Mouse (Mus musculus) frontal cortex, adult (tissue): ENCODE measurements around the gene Raver1.

Experiments
- ATAC-seq: cut with Nextera tagmentation; 2 replicates; pipeline ENCODE4 v1.9.2; 2017; ENCODE audit warnings: mild to moderate bottlenecking, moderate library complexity, mixed read lengths; ENCODE audit not compliant: low TSS enrichment

Raver1 gene

DNA sequence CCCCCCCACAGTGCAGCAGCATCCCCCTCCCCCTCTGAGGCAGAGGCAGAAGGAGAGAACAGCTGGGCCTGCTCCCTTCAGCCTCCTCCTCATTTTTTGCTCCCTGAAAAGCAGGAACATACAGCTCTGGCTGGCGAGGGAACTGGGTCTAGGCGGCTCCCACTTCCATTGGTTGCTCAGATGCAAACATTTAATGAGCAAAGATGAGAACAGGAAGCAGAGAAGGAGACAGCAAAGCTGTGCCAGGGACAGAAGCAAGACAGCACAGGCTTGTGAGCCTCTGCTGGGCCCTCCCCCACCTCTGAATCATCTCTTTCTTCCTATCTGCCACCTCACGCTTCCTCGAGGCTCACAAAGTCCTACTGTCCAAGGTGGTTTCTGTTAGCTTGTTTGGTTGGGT, 50.5 kb downstream of the Raver1 start:
- ATAC-seq, result peak; percentile 91

DNA sequence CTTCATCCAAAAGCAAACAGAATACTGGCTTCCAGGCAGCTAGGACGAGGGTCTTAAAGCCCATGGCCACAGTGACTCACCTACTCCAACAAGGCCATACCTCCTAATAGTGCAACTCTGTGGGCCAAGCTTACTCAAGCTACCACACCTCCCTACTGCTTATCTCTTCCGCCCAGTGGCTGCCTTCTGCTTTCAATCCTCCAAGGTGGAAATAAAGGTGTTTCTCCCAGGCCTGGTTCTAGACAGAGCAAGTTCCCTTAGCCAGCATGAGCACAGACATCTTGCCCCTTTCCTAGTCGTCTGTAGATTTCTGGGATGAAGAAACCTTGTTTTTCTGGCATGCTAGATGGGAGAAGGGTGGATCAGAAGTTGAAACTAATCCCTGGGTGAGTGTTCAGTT, 52.0 kb downstream of the Raver1 start:
- ATAC-seq, result no peak

DNA sequence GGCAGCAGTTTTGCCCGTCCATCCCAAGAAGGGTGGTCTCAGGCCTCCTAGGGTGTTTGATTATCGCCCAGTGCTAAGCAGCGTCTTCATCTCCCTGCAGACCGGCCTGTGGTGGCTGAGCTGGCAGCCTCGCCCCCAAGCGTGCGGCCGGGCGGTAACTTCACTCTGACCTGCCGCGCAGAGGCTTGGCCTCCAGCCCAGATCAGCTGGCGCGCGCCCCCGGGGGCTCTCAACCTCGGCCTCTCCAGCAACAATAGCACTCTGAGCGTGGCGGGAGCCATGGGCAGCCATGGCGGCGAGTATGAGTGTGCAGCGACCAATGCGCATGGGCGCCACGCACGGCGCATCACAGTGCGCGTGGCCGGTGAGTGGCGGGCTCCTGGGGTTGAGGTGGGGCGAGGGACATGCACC, 54.3 kb downstream of the Raver1 start:
- no peak for ATAC-seq

DNA sequence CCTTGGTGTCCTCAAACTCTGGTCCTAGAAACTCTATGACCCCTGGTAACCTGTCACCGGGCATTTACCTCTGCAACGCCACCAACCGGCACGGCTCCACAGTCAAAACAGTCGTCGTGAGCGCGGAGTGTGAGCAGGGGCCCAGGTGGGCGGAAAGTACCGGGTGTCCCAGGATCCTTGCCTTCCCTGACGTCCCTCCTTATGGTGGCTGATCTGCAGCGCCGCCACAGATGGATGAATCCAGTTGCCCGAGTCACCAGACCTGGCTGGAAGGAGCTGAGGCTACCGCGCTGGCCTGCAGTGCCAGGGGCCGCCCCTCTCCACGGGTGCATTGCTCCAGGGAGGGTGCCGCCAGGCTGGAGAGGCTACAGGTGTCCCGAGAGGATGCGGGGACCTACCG, 55.1 kb downstream of the Raver1 start:
- no peak for ATAC-seq

DNA sequence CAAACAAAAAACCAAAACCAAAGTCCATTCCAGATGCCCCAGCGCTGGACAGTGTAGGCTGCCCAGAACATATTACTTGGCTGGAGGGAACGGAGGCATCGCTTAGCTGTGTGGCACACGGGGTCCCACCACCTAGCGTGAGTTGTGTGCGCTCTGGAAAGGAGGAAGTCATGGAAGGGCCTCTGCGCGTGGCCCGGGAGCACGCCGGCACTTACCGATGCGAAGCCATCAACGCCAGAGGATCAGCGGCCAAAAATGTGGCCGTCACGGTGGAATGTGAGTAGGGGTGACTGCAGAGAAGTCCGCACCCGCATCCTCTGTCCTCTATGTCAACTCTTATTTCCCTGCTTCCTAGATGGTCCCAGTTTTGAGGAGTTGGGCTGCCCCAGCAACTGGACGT, 55.6 kb downstream of the Raver1 start:
- ATAC-seq, result no peak

DNA sequence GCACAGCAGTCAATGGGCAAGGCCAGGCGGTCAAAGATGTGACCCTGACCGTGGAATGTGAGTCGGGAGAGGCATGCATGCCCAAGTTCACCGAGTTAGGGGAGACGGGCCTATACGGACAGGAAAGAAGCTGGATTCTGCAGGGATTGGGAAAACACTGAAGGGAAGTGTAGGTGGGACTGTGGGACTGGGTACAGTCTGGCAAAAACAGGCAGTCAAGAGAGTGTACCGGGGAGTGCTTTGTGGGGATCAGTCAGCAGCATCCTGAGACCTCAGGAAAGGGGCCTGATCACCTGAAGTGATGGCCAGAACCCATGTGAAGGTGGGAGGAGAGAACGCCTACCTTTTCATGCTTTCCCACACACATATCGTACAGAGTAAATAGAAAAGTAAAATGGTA, 56.2 kb downstream of the Raver1 start:
- no peak for ATAC-seq

DNA sequence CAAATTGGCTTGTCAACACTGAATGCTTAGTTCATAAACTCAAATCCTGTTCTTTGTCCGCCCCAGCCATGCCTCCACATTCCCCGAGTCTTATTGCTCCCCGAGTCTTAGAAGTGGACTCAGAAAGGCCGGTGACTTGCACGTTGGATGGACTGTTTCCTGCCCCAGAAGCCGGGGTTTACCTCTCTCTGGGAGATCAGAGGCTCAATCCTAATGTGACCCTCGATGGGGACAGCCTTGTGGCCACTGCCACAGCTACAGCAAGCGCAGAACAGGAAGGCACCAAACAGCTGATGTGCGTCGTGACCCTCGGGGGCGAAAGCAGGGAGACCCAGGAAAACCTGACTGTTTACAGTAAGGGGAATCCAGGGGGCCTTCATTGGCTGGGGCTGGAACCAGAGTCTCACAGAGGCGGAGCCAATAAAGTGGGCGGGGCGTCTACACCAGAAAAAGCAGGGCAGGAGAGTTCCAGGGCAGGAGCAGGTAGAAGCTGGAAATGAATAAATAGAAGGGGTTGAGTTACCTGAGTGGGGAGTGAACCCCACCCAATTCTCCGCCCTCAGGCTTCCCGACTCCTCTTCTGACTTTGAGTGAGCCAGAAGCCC, 57.2 kb downstream of the Raver1 start:
- no peak for ATAC-seq

DNA sequence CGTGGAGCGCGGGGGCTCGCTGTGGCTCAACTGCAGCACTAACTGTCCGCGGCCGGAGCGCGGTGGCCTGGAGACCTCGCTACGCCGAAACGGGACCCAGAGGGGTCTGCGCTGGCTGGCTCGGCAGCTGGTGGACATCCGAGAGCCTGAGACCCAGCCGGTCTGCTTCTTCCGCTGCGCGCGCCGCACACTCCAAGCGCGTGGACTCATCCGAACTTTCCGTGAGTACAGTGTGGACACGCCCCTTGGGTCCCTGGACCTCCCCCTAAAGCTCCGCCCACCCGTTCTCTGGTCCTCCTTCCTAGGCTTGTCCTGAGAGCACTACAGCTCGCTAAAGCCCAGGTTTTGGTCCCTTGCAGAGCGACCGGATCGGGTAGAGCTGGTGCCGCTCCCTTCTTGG, 58.7 kb downstream of the Raver1 start:
- no peak for ATAC-seq

DNA sequence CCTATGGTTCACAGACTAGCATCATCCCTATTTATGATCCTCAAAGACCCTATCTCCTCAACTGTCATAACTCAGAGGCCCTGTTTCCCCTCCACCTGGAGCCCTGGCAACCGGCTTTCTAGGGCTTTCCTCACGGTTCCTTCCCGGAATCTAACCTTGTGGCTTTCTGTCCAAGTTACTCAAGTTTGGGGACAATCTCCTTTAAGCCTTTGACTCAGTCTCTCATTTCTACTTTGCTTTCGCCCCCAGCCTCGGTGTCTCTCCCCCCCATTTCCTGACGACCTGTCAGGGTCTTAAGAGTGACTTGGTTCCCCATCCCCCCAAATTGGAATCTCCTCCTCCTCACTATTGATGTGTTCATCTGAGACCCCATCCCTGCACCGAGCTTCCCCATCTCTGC, 59.3 kb downstream of the Raver1 start:
- no peak for ATAC-seq

DNA sequence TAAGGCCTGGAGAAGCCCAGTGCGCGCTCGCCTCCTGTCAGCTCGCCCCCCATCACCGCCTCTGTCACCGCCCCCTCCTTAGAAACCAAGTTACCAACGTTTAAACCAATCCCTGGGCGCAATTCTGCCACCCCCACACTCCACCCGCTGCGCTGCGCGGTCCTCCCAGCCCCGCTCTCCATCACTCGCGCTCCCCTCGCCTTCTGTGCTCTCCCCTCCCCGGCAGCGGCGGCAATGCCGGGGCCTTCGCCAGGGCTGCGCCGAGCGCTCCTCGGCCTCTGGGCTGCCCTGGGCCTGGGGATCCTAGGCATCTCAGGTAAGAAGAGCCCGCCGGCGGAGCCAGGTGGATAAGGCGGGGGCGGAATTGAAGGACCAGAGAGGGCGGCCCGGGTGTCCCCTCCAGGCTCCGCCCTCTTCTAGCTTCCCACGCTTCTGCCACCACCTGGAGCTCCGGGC, 59.9 kb downstream of the Raver1 start, which contains the start of gene Icam5:
Icam5 (plus strand) TSS at position 178 of the 456 bp plus-strand sequence.
- ATAC-seq, result peak; percentile 48

DNA sequence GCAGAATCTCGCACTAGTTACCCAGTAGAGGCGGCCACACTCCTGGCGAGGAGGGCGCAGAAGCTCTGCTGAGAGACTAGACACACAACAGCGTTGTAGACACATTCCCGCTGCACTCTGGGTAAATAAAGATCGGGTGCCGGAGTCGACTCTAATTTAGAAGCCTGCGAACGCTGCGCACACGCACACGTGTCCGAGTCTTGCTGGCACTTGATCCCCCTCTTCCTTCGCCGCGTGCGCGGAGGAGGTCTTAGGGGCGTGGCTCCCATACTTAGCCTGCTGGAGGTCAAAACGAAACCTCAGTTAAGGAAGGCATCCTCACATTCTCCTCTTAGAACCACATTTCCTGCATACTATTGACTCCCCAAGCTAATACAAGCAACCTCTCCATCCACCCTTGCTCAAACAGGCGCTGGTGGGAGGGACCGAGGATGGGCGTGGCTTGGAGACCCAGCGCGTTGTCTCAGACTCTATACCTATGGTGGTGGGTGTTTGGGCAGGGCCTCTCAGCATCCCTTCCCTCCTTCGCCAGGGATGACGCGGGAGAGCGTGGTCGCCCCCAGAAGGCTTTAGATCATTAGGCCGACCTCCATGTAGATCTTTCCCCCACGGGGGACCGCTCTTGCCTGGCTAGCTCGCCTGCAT, 60.4 kb downstream of the Raver1 start:
- ATAC-seq, result peak; percentile 54

DNA sequence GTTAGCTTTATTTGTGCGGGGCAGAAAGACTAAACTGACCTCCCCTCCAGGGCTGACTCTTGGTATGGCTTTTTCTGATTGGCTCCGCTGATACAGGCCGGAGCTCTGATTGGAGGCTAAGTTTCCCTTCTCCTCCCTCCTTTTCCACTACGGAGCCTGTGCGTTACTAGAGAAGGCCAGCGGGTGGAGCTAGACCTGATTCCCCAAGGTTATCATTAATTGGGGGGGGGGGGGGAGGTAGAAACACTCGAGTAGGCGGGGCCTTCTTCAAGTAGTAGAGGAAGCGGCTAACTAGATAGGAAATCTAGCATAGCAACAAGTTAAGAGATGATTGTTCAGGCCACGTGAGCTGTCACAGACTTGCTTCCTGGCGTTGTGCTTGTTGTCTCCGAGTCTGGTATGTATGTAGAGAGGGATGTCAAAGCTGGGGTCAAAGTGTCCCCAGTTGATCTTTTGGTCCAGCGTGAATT, 61.0 kb downstream of the Raver1 start:
- ATAC-seq, result peak; percentile 57

DNA sequence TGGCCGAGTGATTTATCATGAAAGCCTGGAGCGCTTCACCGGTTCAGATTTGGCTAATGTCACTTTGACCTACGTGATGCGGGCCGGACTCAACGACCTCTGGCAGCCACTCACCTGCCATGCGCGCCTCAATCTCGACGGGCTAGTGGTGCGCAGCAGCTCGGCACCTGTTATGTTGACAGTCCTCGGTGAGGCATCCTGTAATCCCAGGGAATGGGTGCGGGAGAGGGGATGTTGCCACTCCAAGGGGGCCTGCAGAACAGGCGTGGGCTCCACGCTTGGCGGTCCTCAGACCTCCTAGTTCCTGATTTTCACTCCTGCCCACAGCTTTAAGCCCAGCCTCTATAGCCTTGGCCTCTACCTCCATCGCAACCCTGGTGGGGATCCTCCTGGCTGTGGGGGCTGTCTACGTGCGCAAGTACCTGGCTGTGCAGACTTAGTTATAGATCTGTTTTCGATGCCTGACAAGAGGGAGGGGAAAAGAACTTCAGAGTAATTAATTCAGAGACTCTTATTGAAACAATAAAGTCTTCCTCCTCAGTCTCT, 61.7 kb downstream of the Raver1 start:
- no peak for ATAC-seq

DNA sequence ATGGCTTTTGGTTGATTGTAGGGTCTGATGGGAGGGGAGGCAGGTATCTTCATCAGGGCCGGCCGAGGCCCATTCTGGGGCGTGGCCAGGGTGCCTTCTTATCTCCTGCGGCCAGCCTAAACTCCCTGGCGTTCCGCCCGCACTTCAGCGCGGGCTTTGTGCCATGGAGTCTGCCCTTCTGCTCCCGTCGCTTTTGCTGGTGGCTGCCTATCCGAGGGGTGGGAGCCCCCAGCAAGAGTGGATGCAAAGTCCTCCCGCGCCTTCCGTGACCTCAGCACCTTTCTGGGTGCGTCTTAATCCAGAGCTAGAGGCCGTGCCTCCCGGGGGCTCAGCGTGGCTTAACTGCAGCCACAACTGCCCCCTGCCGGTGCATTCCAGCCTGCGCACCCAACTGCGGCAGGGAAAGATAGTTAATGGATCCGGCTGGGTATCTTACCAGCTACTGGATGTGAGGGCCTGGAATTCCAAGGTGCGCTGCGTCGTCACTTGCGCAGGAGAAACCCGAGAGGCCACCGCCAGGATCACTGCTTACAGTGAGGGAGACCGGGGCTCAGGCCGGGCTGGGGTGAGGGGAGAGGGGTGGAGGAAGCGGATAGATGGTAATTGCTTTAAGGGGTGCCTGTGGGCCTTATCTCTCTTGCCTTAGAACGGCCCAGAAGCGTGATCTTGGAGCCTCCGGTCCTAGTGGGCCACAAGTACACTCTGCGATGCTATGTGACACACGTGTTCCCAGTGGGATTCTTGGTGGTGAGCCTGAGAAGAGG, 62.3 kb downstream of the Raver1 start, which contains the start of gene Icam4:
Icam4 (plus strand) TSS at position 83 of the 764 bp plus-strand sequence.
- ATAC-seq, result no peak

DNA sequence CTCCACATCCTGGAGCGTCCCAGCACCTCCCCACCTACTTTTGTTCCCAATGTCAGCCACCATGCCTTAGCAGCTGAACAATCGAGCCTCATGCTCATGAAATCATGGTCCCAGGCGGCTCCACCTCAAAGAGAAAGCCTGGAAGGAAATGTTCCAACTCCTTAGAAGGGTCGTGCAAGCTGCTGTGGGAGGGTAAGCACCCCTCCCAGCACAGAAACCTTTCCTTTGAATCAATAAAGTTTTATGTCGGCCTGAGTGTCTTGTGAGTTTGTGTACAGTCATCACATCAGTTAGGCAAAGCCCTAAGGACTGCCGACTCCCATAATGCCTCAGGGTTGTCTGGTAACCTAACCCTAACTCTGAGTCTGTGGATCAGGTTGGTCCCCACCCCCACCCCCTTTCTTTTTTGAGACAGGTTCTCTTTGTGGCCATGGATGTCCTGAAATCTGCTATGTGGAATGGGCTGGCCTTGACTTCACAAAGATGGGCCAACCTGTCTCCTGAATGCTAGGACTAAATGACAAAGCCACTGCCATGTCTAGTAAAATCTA, 63.2 kb downstream of the Raver1 start:
- ATAC-seq, result no peak

DNA sequence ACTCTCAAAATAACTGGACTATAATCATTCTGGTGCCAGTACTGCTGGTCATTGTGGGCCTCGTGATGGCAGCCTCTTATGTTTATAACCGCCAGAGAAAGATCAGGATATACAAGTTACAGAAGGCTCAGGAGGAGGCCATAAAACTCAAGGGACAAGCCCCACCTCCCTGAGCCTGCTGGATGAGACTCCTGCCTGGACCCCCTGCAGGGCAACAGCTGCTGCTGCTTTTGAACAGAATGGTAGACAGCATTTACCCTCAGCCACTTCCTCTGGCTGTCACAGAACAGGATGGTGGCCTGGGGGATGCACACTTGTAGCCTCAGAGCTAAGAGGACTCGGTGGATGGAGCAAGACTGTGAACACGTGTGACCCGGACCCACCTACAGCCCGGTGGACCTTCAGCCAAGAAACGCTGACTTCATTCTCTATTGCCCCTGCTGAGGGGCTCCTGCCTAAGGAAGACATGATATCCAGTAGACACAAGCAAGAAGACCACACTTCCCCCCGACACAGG, 64.0 kb downstream of the Raver1 start:
- no peak for ATAC-seq

DNA sequence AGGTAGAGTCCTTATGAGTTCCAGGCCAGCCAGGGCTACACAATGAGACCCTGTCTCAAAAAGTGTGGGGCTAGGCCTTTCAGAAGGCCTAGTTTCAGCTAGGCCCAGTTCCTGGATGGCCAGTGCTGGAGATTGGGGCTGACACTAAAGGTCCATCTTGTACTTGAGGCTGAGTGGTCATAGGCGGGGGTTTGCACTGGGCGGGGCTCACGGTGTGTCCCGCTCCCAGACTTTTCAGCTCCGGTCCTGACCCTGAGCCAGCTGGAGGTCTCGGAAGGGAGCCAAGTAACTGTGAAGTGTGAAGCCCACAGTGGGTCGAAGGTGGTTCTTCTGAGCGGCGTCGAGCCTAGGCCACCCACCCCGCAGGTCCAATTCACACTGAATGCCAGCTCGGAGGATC, 65.0 kb downstream of the Raver1 start:
- no peak for ATAC-seq

DNA sequence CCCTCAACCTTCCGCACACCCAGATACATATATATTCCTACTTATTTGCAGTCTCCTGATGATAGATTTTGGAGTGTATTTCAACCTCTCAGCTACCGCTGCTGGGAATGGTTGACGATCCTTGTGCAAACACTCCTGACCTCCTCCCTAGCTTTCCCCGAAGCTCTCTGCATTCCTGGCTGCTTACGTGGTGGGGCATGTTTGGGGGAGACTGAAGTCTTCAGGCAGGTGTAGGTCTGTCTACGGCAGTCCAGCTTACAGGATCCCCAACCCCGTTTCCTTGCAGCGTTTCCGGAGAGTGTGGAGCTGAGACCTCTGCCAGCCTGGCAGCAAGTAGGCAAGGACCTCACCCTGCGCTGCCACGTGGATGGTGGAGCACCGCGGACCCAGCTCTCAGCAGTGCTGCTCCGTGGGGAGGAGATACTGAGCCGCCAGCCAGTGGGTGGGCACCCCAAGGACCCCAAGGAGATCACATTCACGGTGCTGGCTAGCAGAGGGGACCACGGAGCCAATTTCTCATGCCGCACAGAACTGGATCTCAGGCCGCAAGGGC, 66.5 kb downstream of the Raver1 start:
- ATAC-seq, result no peak
